Mouse (Mus musculus): Measurements from ENCODE around the gene Cc2d1a. TPM values are rescaled to one million over a fixed set of nuclear protein-coding genes. Genes with fewer than 3 reads are reported as not detected.

Cc2d1a gene
- polyA plus RNA-seq, 1 experiment from 2014 or later, result 17.4 TPM

GRCm38 (mm10) chr8:84189603-84190002, 41.9 kb upstream of the Cc2d1a start:
- no peak overlapping the region for H3K9ac ChIP-seq (ENCODE audit: low read length)

GRCm38 (mm10) chr8:84188671-84189070, 40.9 kb upstream of the Cc2d1a start:
- Histone ChIP-seq H3K4me1 (replicated peaks; ENCODE audit: control insufficient read depth, insufficient read depth, low read length) (peaks cover 30% of the 10 kb centered on the region), H3K9me3 (ENCODE audit: control insufficient read depth, low read length) (no peaks in the 10 kb centered on the region), H3K27me3 (replicated peaks; ENCODE audit: control insufficient read depth, insufficient read depth, low read length) (no peaks in the 10 kb centered on the region), H3K36me3 (ENCODE audit: control insufficient read depth, insufficient read depth, low read length) (no peaks in the 10 kb centered on the region), H3K4me2 (ENCODE audit: low read length) (no peak overlapping the region), H3K4me3 (ENCODE audit: low read depth, low read length) (no peak overlapping the region), H3K27ac (ENCODE audit: low read depth) (no peak overlapping the region), H3K9ac (ENCODE audit: low read length) (no peak overlapping the region)
- WGBS, result 74% methylated on average over 10 of the region's 10 CpGs
- ATAC-seq (replicated peaks; ENCODE audit: low FRiP score, low TSS enrichment, low read depth), result no peak
- no peak for DNase-seq (ENCODE audit: low spot score)

More at GRCm38 (mm10) chr8:84189603-84190002, 41.9 kb upstream of the Cc2d1a start:
- no peak overlapping the region for H3K4me3 ChIP-seq (ENCODE audit: low read depth, low read length)
- H3K27me3 ChIP-seq (replicated peaks; ENCODE audit: control insufficient read depth, insufficient read depth, low read length), result no peaks in the 10 kb centered on the region
- WGBS, result 59% methylated on average over 4 of the region's 4 CpGs
- DNase-seq (ENCODE audit: low spot score) (no peak), ATAC-seq (replicated peaks; ENCODE audit: low FRiP score, low TSS enrichment, low read depth) (no peak)
- H3K9me3 ChIP-seq (ENCODE audit: control insufficient read depth, low read length), result no peaks in the 10 kb centered on the region
- peaks cover 25% of the 10 kb centered on the region for H3K4me1 ChIP-seq (replicated peaks; ENCODE audit: control insufficient read depth, insufficient read depth, low read length)
- no peak overlapping the region for H3K27ac ChIP-seq (ENCODE audit: low read depth)
- no peak overlapping the region for H3K4me2 ChIP-seq (ENCODE audit: low read length)
- no peaks in the 10 kb centered on the region for H3K36me3 ChIP-seq (ENCODE audit: control insufficient read depth, insufficient read depth, low read length)

GRCm38 (mm10) chr8:84187065-84187755, 39.5 kb upstream of the Cc2d1a start:
- Histone ChIP-seq H3K27me3 (replicated peaks; ENCODE audit: control insufficient read depth, insufficient read depth, low read length) (no peaks in the 10 kb centered on the region), H3K9me3 (ENCODE audit: control insufficient read depth, low read length) (no peaks in the 10 kb centered on the region), H3K4me3 (ENCODE audit: low read depth, low read length) (peak overlapping the region; percentile 29), H3K9ac (ENCODE audit: low read length) (peak overlapping the region; percentile 29), H3K4me2 (ENCODE audit: low read length) (peak overlapping the region; percentile 71), H3K4me1 (replicated peaks; ENCODE audit: control insufficient read depth, insufficient read depth, low read length) (peaks cover 30% of the 10 kb centered on the region), H3K27ac (ENCODE audit: low read depth) (peak overlapping the region; percentile 39; the same call in 1 of the 2 replicates), H3K36me3 (ENCODE audit: control insufficient read depth, insufficient read depth, low read length) (no peaks in the 10 kb centered on the region)
- DNase-seq (ENCODE audit: low spot score) (peak; percentile 78), ATAC-seq (replicated peaks; ENCODE audit: low FRiP score, low TSS enrichment, low read depth) (no peak)
- 5% methylated on average over 21 of the region's 21 CpGs for WGBS

GRCm38 (mm10) chr8:84186547-84186946, 38.8 kb upstream of the Cc2d1a start:
- peak overlapping the region; percentile 29 for H3K9ac ChIP-seq (ENCODE audit: low read length)
- peak overlapping the region; percentile 39; the same call in 1 of the 2 replicates for H3K27ac ChIP-seq (ENCODE audit: low read depth)
- H3K4me3 ChIP-seq (ENCODE audit: low read depth, low read length), result peak overlapping the region; percentile 29
- H3K4me1 ChIP-seq (replicated peaks; ENCODE audit: control insufficient read depth, insufficient read depth, low read length), result peaks cover 25% of the 10 kb centered on the region
- no peaks in the 10 kb centered on the region for H3K27me3 ChIP-seq (replicated peaks; ENCODE audit: control insufficient read depth, insufficient read depth, low read length)
- H3K9me3 ChIP-seq (ENCODE audit: control insufficient read depth, low read length), result no peaks in the 10 kb centered on the region
- peak; percentile 26; the same call in 1 of the 2 replicates for ATAC-seq (replicated peaks; ENCODE audit: low FRiP score, low TSS enrichment, low read depth)
- no peaks in the 10 kb centered on the region for H3K36me3 ChIP-seq (ENCODE audit: control insufficient read depth, insufficient read depth, low read length)
- H3K4me2 ChIP-seq (ENCODE audit: low read length), result peak overlapping the region; percentile 71
- 2% methylated on average over 12 of the region's 12 CpGs for WGBS
- peak; percentile 88 for DNase-seq (ENCODE audit: low spot score)

- peaks cover 36% of the 10 kb centered on the region for H3K4me1 ChIP-seq (replicated peaks; ENCODE audit: control insufficient read depth, insufficient read depth, low read length)
- WGBS, result 92% methylated on average over 7 of the region's 7 CpGs
- H3K4me3 ChIP-seq (ENCODE audit: low read depth, low read length), result peak within 1 kb of the TSS; percentile 81
- H3K27me3 ChIP-seq (replicated peaks; ENCODE audit: control insufficient read depth, insufficient read depth, low read length), result no peaks in the 10 kb centered on the region
- no peaks in the 10 kb centered on the region for H3K9me3 ChIP-seq (ENCODE audit: control insufficient read depth, low read length)
- peak within 1 kb of the TSS; percentile 90; the same call in 1 of the 2 replicates for H3K27ac ChIP-seq (ENCODE audit: low read depth)
- peak within 1 kb of the TSS; percentile 97 for H3K9ac ChIP-seq (ENCODE audit: low read length)
- no peak for ATAC-seq (replicated peaks; ENCODE audit: low FRiP score, low TSS enrichment, low read depth)
- H3K4me2 ChIP-seq (ENCODE audit: low read length), result peak within 1 kb of the TSS; percentile 73
- no peak for DNase-seq (ENCODE audit: low spot score)
- no peaks in the 10 kb centered on the region for H3K36me3 ChIP-seq (ENCODE audit: control insufficient read depth, insufficient read depth, low read length)
Observed at GRCm38 (mm10) chr8:84185117-84185516, 37.4 kb upstream of the Cc2d1a start, which contains the start of gene Nanos3. TSS of gene Nanos3 (minus strand) at chr8:84185217.

- H3K27me3 ChIP-seq (replicated peaks; ENCODE audit: control insufficient read depth, insufficient read depth, low read length), result no peaks in the 10 kb centered on the region
- 13% methylated on average over 21 of the region's 21 CpGs for WGBS
- H3K9me3 ChIP-seq (ENCODE audit: control insufficient read depth, low read length), result no peaks in the 10 kb centered on the region
- peak overlapping the region; percentile 73 for H3K4me2 ChIP-seq (ENCODE audit: low read length)
- peak overlapping the region; percentile 81 for H3K4me3 ChIP-seq (ENCODE audit: low read depth, low read length)
- ATAC-seq (replicated peaks; ENCODE audit: low FRiP score, low TSS enrichment, low read depth), result no peak; the same call in 1 of the 2 replicates
- peak overlapping the region; percentile 97 for H3K9ac ChIP-seq (ENCODE audit: low read length)
- no peaks in the 10 kb centered on the region for H3K36me3 ChIP-seq (ENCODE audit: control insufficient read depth, insufficient read depth, low read length)
- peaks cover 41% of the 10 kb centered on the region for H3K4me1 ChIP-seq (replicated peaks; ENCODE audit: control insufficient read depth, insufficient read depth, low read length)
- peak; percentile 82 for DNase-seq (ENCODE audit: low spot score)
- H3K27ac ChIP-seq (ENCODE audit: low read depth), result peak overlapping the region; percentile 90
Observed at GRCm38 (mm10) chr8:84184085-84185043, 36.6 kb upstream of the Cc2d1a start.

- peaks cover 41% of the 10 kb centered on the region for H3K4me1 ChIP-seq (replicated peaks; ENCODE audit: control insufficient read depth, insufficient read depth, low read length)
- DNase-seq (ENCODE audit: low spot score) (peak; percentile 82), ATAC-seq (replicated peaks; ENCODE audit: low FRiP score, low TSS enrichment, low read depth) (no peak; the same call in 1 of the 2 replicates)
- peak overlapping the region; percentile 81 for H3K4me3 ChIP-seq (ENCODE audit: low read depth, low read length)
- H3K36me3 ChIP-seq (ENCODE audit: control insufficient read depth, insufficient read depth, low read length), result peaks cover 6% of the 10 kb centered on the region; the same call in 1 of the 2 replicates
- peak overlapping the region; percentile 90 for H3K27ac ChIP-seq (ENCODE audit: low read depth)
- 1% methylated on average over 80 of the region's 87 CpGs for WGBS
- peak overlapping the region; percentile 73 for H3K4me2 ChIP-seq (ENCODE audit: low read length)
- H3K9me3 ChIP-seq (ENCODE audit: control insufficient read depth, low read length), result no peaks in the 10 kb centered on the region
- H3K9ac ChIP-seq (ENCODE audit: low read length), result peak overlapping the region; percentile 97
- H3K27me3 ChIP-seq (replicated peaks; ENCODE audit: control insufficient read depth, insufficient read depth, low read length), result no peaks in the 10 kb centered on the region
Observed at GRCm38 (mm10) chr8:84183261-84184084, 35.7 kb upstream of the Cc2d1a start.

- Histone ChIP-seq H3K4me2 (ENCODE audit: low read length) (peak overlapping the region; percentile 73), H3K9ac (ENCODE audit: low read length) (peak overlapping the region; percentile 97), H3K27ac (ENCODE audit: low read depth) (no peak overlapping the region), H3K4me1 (replicated peaks; ENCODE audit: control insufficient read depth, insufficient read depth, low read length) (peaks cover 41% of the 10 kb centered on the region), H3K27me3 (replicated peaks; ENCODE audit: control insufficient read depth, insufficient read depth, low read length) (no peaks in the 10 kb centered on the region), H3K4me3 (ENCODE audit: low read depth, low read length) (peak overlapping the region; percentile 81), H3K36me3 (ENCODE audit: control insufficient read depth, insufficient read depth, low read length) (peaks cover 11% of the 10 kb centered on the region; the same call in 1 of the 2 replicates), H3K9me3 (ENCODE audit: control insufficient read depth, low read length) (no peaks in the 10 kb centered on the region)
- DNase-seq (ENCODE audit: low spot score), result no peak
- 46% methylated on average over 4 of the region's 4 CpGs for WGBS
- ATAC-seq (replicated peaks; ENCODE audit: low FRiP score, low TSS enrichment, low read depth), result no peak; the same call in 1 of the 2 replicates
Observed at GRCm38 (mm10) chr8:84182833-84183232, 35.1 kb upstream of the Cc2d1a start.

All from intestine, embryonic 14.5 days (tissue).